Mouse (Mus musculus): ENCODE data around the gene Itk.

Gene Itk

DNA sequence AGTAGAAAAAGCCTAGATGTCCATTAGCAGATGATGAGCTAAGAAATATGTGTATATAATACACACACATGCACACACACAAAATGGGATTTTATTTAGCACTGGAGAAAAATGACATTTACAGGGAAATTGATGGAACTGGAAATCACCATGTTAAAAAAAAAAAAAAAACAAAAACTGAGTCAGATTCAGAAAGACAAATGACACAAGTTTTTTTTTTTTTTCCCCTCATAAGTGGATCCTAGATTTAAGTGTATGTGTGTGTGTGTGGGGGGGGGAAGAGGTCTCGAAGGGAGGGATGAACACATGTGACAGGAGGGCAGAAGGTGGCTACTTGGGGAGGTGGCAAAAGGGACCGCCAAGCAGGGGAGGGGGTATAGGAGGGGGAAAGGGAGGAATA, 5.8 kb upstream of the Itk start:
- in situ Hi-C loops (cut with MboI), result no loop called here

DNA sequence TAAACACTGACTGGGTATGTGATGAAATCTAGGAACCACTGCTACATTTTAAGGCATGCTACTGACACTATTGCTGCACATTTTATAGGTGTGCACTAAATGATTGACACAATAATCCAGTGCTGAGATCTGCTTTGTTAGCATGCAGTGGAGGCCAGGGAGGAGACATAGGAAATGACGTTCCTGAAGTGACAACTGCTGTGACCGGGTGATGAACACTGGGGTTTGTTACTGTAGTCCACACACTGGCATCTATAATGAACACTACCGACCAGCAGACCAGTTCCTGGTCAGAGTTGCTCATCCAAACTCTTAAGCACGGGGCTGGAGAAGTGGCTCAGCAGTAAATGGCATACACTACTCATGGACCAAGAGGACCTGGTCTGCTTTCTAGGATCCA, 4.1 kb upstream of the Itk start:
- in situ Hi-C loops (cut with MboI), result no loop called here

DNA sequence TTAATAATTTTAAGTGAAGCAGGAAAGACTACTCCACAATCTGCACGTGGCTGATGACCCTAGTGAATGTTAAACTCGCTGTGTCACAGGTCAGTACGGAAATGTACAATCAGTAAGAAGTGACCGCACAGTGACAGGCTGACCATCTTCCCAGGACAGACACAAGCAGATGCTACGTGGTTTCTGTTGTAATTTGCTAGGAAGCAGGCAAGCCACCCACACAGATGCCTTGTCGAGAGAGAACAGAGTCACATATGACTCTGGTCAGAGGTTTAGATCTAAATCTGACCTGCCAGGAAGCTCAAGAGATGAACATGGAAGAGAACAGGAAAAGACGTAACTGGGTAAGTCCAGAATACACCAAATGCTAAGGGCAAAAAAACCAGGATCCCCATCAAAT, 3.6 kb upstream of the Itk start:
- in situ Hi-C loops (cut with MboI), result no loop called here

DNA sequence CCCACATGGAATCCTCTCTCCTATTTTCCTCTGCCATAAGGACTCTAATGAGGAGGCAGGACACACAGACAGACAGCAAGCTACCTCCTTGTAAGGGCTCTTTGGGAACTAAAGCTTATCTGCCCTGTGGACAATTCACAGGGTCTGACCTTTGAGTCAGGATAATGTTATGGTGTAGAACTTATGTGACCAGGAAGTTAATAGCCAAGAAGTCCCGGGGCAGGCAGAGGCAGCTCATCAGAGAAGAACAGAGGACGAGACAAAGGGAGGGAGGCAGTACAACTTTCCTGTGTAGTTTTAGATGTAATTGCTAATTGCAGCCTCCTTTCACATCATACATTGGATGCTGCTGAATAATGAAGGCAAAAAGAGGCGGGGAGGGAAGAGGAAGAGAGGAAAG, 1.3 kb upstream of the Itk start:
- in situ Hi-C loops (cut with MboI), result no loop called here

DNA sequence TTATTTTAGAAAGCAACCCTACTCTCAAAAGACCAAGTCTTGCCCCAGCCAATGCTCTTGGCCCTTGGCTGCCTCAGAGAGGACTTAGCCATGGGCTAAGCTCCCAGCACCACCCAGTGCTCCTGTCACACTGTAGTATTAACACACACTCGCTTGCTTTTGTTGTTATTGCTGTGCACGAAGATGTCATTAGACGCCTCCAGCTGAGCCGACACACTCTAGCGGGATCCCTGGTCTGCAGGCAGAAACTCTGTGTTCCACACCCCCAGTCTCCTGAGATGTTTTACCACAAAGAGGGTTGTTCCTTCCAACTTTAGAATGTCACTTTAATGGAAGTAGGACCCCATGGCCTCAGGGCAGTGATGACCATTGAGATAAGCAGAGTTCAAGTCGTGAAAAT, 877 bp downstream of the Itk start:
- in situ Hi-C loops (cut with MboI), result loop anchor here (5.0 kb wide), 1 partner anchor 39 kb away; no protein-coding TSS in a partner anchor

GRCm38 (mm10) chr11:46387061-46387460, 2.3 kb downstream of the Itk start:
- in situ Hi-C loops (cut with MboI), result loop anchor here (5.0 kb wide), 1 partner anchor 40 kb away; no protein-coding TSS in a partner anchor

DNA sequence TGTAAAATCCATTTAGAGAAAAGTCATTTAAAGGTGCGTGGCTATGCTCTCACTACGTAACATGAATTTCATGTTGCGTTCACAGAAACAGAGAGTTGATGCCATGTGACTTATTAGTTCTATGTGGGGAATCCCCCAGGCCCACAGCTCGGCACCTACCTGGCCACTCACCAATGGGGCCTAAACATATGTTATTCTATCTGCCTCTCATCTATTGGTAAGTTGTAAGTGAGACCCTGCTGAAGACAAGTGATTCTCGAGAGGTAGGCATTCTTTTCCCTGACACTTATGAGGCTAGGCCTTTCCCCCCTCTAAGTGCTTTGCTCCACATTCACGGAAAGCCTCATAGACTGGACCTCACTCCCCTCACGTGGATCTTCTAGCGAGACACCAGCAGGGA, 2.8 kb downstream of the Itk start:
- in situ Hi-C loops (cut with MboI), result loop anchor here (5.0 kb wide), 1 partner anchor 41 kb away; no protein-coding TSS in a partner anchor

DNA sequence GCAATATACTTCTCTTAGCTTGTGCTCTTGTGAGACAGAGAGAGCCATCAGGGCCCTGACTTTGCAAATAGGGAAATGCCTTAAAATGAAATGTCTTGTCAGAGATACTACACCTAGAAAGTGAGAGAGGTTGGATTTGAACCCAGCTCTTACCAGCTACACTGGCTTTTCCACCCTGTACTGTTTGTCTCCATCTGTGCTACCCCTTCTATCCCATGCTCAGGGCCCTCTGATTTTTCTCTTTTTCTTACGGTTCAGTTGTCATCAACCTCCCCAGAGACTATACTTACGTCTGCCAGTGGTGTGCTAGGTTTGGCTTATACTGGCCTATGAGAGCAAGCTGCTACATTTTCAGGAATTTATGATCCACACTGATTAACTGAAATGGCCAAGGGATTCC, 4.4 kb downstream of the Itk start:
- in situ Hi-C loops (cut with MboI), result loop anchor here (5.0 kb wide), 1 partner anchor 42 kb away; no protein-coding TSS in a partner anchor

GRCm38 (mm10) chr11:46382466-46382865, 6.8 kb downstream of the Itk start:
- in situ Hi-C loops (cut with MboI), result no loop called here

DNA sequence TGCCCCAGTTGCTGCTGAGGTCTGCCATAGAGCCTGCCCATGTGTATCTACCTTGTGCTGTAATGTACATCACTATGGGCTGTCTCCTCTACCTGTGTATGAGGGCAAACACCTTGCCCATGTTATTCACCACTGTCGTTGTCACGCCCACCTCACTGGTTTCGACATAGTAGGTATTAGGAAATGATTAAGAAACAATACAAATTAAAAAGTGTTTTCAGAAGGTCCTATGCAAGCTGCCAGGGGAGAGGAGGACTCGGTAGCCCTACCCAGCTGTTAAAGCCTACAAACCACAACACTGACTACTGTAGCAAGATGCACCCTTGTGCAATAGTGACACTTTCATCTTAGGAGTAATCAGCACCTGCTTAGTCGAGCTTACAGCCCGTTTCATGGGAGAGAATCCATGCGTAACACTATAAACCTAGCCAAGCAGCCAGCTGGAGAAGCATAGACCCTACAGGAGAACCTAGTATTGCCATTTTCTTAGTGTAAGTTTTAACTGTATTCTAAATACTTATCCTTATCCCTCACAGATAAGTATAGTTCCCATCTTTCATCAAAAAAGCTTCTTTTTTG, 9.1 kb downstream of the Itk start:
- in situ Hi-C loops (cut with MboI), result no loop called here

GRCm38 (mm10) chr11:46377819-46378782, 11.2 kb downstream of the Itk start:
- in situ Hi-C loops (cut with MboI), result no loop called here

GRCm38 (mm10) chr11:46377316-46377715, 12.0 kb downstream of the Itk start:
- in situ Hi-C loops (cut with MboI), result no loop called here

- in situ Hi-C loops (cut with MboI), result no loop called here
These were observed 14.3 kb downstream of the Itk start for GRCm38 (mm10) chr11:46375015-46375414.

DNA sequence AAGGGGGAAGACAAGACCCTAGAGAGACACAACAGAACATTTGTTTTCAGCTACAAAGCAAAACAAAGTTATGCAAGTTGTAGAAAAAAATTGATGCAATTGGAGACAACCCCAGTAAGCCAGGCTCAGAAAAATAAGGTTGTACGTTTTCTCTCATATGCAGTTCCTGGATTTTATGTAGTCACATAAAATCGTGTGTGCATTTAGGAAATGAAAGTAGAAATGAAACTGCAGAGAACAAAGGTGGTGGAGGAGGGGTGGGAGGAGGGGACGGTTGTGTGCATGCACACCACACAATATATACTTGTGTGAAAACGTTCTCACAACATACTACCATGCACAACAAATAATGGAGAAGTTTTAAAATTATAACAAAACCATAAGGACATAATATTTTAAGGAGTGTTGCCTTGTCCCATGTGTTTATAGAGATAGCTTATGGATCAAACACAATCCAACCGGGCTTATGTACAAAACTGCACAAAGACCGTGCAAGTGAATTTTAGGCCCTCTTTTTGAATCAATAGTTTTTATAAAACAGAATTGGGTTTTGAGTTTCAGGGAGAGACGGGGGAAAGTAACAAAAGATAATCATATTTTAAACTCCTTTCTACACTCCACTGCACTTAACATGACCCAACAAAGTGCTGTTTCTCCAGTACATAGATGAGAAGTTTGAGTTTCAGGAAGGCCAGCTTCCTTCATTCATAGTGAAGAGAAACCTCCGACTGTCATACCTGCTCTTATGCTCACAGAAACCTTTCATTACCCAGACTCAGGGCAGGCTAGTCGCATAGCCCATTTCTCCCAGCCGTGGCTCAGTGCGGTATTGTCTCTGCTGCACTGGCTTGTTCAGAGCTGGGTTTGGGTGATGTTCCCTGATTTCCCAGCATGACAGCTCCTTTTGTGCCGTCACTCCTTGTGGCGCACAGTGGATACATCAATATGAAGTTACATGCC, 16.0 kb downstream of the Itk start:
- in situ Hi-C loops (cut with MboI), result no loop called here

GRCm38 (mm10) chr11:46372331-46372953, 16.9 kb downstream of the Itk start:
- in situ Hi-C loops (cut with MboI), result no loop called here

GRCm38 (mm10) chr11:46371250-46371649, 18.1 kb downstream of the Itk start:
- in situ Hi-C loops (cut with MboI), result no loop called here

DNA sequence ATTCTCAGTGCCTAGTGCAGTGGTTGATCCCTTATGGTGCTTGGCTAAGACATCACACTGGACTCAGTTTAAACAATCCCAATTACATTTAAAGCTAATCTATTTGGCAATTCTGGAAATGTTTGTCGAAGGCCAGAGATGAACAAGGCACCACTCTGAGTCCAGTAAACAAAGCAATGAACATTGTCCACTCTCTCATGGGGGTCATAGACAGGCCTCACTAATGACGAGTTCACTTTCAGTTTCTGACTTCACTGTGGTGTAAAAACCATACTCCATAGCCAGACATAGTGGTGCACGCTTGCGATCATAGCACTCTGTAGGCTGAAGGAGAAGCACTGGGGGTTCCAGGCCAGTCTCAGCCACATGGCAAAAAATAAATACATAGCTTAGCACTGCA, 18.9 kb downstream of the Itk start:
- in situ Hi-C loops (cut with MboI), result no loop called here

DNA sequence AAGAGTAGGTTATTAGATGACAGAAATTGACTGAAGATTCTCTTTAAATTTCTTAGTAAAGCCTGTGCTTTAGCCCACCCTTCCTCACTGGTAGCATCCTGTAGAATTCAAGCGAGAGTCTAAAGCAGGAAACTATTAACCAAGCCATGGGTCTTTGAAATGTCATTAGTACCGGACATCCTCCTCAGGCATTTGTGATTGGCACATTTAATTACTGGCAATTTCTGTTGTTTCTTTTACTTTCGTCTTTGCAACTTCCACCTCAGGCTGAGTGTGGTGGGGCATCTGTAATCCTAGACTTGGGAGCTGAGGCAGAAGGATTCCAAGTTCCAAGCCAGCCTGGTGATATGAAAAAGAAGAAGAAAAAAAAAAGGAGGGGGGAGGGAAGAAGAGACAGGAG, 23.0 kb downstream of the Itk start:
- in situ Hi-C loops (cut with MboI), result no loop called here

- in situ Hi-C loops (cut with MboI), result no loop called here
These were observed 23.6 kb downstream of the Itk start for GRCm38 (mm10) chr11:46365744-46366143.

DNA sequence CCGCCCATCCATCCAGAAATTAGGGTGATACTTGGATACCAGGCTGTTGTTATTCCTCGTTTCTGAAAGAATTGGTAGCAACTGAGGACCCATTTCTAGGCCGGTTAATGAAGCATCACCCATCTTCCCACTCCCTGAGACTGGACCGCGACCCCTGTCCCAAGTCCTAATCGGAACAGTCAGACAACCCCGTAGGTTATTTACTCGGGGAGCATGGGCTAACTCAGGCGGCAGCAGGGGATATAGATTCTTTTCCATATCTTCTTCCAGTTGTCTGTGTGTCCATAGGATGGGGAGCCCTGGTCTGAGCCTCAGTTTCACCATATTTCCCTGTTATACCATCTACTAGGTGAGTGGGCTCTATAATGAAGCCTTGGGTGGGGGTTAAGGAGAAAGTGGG, 25.5 kb downstream of the Itk start:
- in situ Hi-C loops (cut with MboI), result no loop called here
